Mouse (Mus musculus) liver, embryonic 12.5 days (tissue): ENCODE measurements around the gene Myrip. TPM values are rescaled to one million over a fixed set of nuclear protein-coding genes. Genes with fewer than 3 reads are reported as not detected.

Experiments
- ATAC-seq: fragments of 200-750 bp; cut with Nextera tagmentation; 2 replicates; pipeline ENCODE4 v1.8.0; 2017; ENCODE audit warnings: moderate number of reproducible peaks, mild to moderate bottlenecking, moderate library complexity
- H3K27ac ChIP-seq: fragments of 300-500 bp; sonication (generic); 2 replicates; pipeline ENCODE4 v1.5.1; 2016; ENCODE audit warnings: mild to moderate bottlenecking
- H3K27me3 ChIP-seq: fragments of 300-500 bp; sonication (generic); replicated peaks from 2 replicates; pipeline ENCODE4 v1.6.1; 2016; ENCODE audit warnings: mild to moderate bottlenecking, moderate library complexity
- H3K36me3 ChIP-seq: fragments of 300-500 bp; sonication (generic); 2 replicates; pipeline ENCODE4 v1.6.1; 2016; ENCODE audit warnings: mild to moderate bottlenecking, moderate library complexity
- H3K4me1 ChIP-seq: fragments of 300-500 bp; sonication (generic); 2 replicates; pipeline ENCODE4 v1.6.1; 2016
- H3K4me2 ChIP-seq: fragments of 300-500 bp; sonication (generic); 2 replicates; pipeline ENCODE4 v1.6.1; 2016; ENCODE audit warnings: mild to moderate bottlenecking, moderate library complexity
- H3K4me3 ChIP-seq: fragments of 300-500 bp; sonication (generic); 2 replicates; pipeline ENCODE4 v1.5.1; 2016; ENCODE audit warnings: mild to moderate bottlenecking, moderate library complexity
- H3K9ac ChIP-seq: fragments of 300-500 bp; sonication (generic); 2 replicates; pipeline ENCODE4 v1.6.1; 2016; ENCODE audit warnings: mild to moderate bottlenecking, moderate library complexity
- H3K9me3 ChIP-seq: fragments of 300-500 bp; sonication (generic); replicated peaks from 2 replicates; pipeline ENCODE4 v1.6.1; 2016; ENCODE audit warnings: mild to moderate bottlenecking, moderate library complexity
- WGBS: fragments of 180-500 bp; shearing (Covaris S2); methylation state at CpG from one replicate; pipeline ENCODE4 v1.1.7; 2016; ENCODE audit not compliant: insufficient replicate concordance; 5-methylcytosine and 5-hydroxymethylcytosine counted together
- polyA plus RNA-seq: library from polyadenylated mRNA; unstranded; fragments of >200 nt; fragmentation: Nextera tagmentation; extraction: Ambion mirVana; gene quantifications from 2 replicates; pipeline ENCODE4 v1.2.1, GENCODE M21; 2016

Myrip gene
- polyA plus RNA-seq, 1 experiment from 2014 or later: 0.04 TPM

DNA sequence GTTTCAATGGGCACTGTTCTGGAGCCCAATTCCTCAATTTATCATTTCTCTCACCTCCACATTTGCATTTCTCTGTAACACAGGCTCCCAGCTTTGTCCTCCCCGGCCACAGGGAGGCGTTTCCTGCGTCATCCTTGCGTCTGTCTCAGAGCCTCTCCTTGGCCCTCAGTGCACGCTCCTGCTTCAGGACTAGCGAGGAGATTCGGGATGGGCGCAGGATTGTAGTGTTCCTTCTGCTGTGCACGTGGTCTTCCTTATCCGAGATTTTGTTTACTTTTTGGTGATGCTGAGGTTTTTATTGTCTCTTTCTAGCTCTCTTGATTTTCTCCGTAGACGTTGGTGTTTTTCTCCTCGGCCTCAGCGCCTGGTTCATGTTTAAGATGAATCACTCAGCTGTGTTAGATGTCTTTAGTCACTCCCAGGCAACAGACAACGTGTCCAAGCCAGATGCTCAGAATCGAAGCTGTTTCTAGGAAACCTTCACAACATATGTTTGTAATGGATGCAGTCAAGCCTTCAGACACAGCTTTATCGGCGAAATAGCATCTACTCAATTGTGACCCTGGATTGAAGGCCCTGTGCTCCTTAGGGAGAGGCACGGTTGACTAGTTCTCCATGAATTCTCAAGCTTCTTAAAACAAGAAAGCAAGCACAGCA lies 218.3 kb downstream of the Myrip start:
- Histone ChIP-seq H3K4me3 (no peak overlapping the region), H3K27ac (no peak overlapping the region), H3K4me2 (no peak overlapping the region), H3K9me3 (no peaks in the 10 kb centered on the region), H3K4me1 (no peaks in the 10 kb centered on the region), H3K36me3 (no peaks in the 10 kb centered on the region), H3K9ac (no peak overlapping the region), H3K27me3 (peaks cover 6% of the 10 kb centered on the region; the same call in 1 of the 2 replicates)
- 60% methylated on average over 19 of the region's 19 CpGs for WGBS
- ATAC-seq: no peak

GRCm38 (mm10) chr9:120521161-120521560 lies 219.8 kb downstream of the Myrip start:
- H3K27me3 ChIP-seq: peaks cover 6% of the 10 kb centered on the region; the same call in 1 of the 2 replicates
- H3K4me3 ChIP-seq: no peak overlapping the region
- no peak overlapping the region for H3K27ac ChIP-seq
- H3K4me1 ChIP-seq: no peaks in the 10 kb centered on the region
- no peaks in the 10 kb centered on the region for H3K9me3 ChIP-seq
- 42% methylated on average over 1 of the region's 1 CpGs for WGBS
- no peak overlapping the region for H3K4me2 ChIP-seq
- no peak for ATAC-seq
- H3K9ac ChIP-seq: no peak overlapping the region
- no peaks in the 10 kb centered on the region for H3K36me3 ChIP-seq

Other genes starting within 250 kb of the Myrip start
- gene Cx3cr1, start 231.6 kb upstream of the Myrip start, polyA plus RNA-seq: 5.4 and 6.0 TPM in 2 replicates
- not detected in 2 replicates for gene Ccr8, start 209.4 kb upstream of the Myrip start, polyA plus RNA-seq
- gene Slc25a38, start 191.1 kb upstream of the Myrip start, polyA plus RNA-seq: 142 and 144 TPM in 2 replicates
- gene Rpsa, start 173.8 kb upstream of the Myrip start, polyA plus RNA-seq: 1,191 and 1,263 TPM in 2 replicates
- gene Mobp, start 151.8 kb upstream of the Myrip start, polyA plus RNA-seq: not detected in 2 replicates
- 110 and 116 TPM in 2 replicates for gene Eif1b, start 190.7 kb downstream of the Myrip start, polyA plus RNA-seq
- 0.05 TPM in 1 of 2 replicates, not detected in the other for gene Entpd3, start 238.3 kb downstream of the Myrip start, polyA plus RNA-seq